Mouse (Mus musculus): ENCODE data around the gene Aurkb. TPM values are rescaled to one million over a fixed set of nuclear protein-coding genes. Genes with fewer than 3 reads are reported as not detected.
A peak's percentile ranks its signal among the peaks of the same experiment; 100 is the strongest.

The Aurkb gene
- total RNA-seq, 1 experiment = 71.7 TPM

GRCm38 (mm10) chr11:69087597-69087996, 42.1 kb downstream of the Aurkb start:
- no peak overlapping the region for H3K4me3 ChIP-seq (ENCODE audit: insufficient read depth in 1 of 2, low read depth in 1 of 2, low read length in 2 of 2, poor library complexity in 1 of 2, severe bottlenecking in 1 of 2)
- DNase-seq (ENCODE audit: low read depth, low spot score) = no peak
- H3K36me3 ChIP-seq (ENCODE audit: control insufficient read depth, insufficient read depth, low read length, poor library complexity, severe bottlenecking) = peaks cover 5% of the 10 kb centered on the region; the same call in 1 of the 2 replicates
- TF ChIP-seq ZC3H11A (IDR thresholded peaks at IDR 0.05; ENCODE audit: borderline replicate concordance, low read depth, low read length) (no peak), CHD2 (IDR thresholded peaks at IDR 0.05; ENCODE audit: low read depth, low read length) (no peak), HCFC1 (IDR thresholded peaks at IDR 0.05; ENCODE audit: borderline replicate concordance, insufficient read depth, low read length) (no peak), MAFK (IDR thresholded peaks at IDR 0.05; ENCODE audit: insufficient read depth, low read depth, low read length) (no peak), ZNF384 (IDR thresholded peaks at IDR 0.05; ENCODE audit: low read depth, low read length) (no peak)
- in situ Hi-C loops (cut with MboI; ENCODE audit: low sequenced_read_pairs in 2 of 2, unreplicated experiment in 2 of 2) = no loop called here
- peak overlapping the region; percentile 89; the same call in 1 of the 2 replicates for H3K9ac ChIP-seq (ENCODE audit: insufficient read depth, low read depth, low read length, poor library complexity, severe bottlenecking)
- no peak overlapping the region for H3K27ac ChIP-seq (ENCODE audit: insufficient read depth, low read depth, low read length, poor library complexity, severe bottlenecking)
- peaks cover 0 to 23% of the 10 kb centered on the region in 2 experiments; a peak in 1 of 4 replicates for H3K4me1 ChIP-seq (ENCODE audit: control insufficient read depth in 2 of 2, insufficient read depth in 2 of 2, low read length in 2 of 2, poor library complexity in 1 of 2)
- H3K9me3 ChIP-seq (ENCODE audit: control insufficient read depth, insufficient read depth, low read depth, low read length) = no peaks in the 10 kb centered on the region

- Histone ChIP-seq H3K4me3 (ENCODE audit: insufficient read depth in 1 of 2, low read depth in 1 of 2, low read length in 2 of 2, poor library complexity in 1 of 2, severe bottlenecking in 1 of 2) (peak within 1 kb of the TSS; percentile 83 to 99), H3K36me3 (ENCODE audit: control insufficient read depth, insufficient read depth, low read length, poor library complexity, severe bottlenecking) (peaks cover 7% of the 10 kb centered on the region; the same call in 1 of the 2 replicates), H3K9me3 (ENCODE audit: control insufficient read depth, insufficient read depth, low read depth, low read length) (no peaks in the 10 kb centered on the region), H3K27ac (ENCODE audit: insufficient read depth, low read depth, low read length, poor library complexity, severe bottlenecking) (peak within 1 kb of the TSS; percentile 5; the same call in 1 of the 2 replicates), H3K4me1 (ENCODE audit: control insufficient read depth in 2 of 2, insufficient read depth in 2 of 2, low read length in 2 of 2, poor library complexity in 1 of 2) (peaks cover 0 to 26% of the 10 kb centered on the region in 2 experiments; a peak in 1 of 4 replicates), H3K9ac (ENCODE audit: insufficient read depth, low read depth, low read length, poor library complexity, severe bottlenecking) (peak within 1 kb of the TSS; percentile 89)
- in situ Hi-C loops (cut with MboI; ENCODE audit: low sequenced_read_pairs in 2 of 2, unreplicated experiment in 2 of 2) = no loop called here
- TF ChIP-seq HCFC1 (IDR thresholded peaks at IDR 0.05; ENCODE audit: borderline replicate concordance, insufficient read depth, low read length) (0 out of 2 replicates have a peak, but pooled peaks have one; percentile 23), MAFK (IDR thresholded peaks at IDR 0.05; ENCODE audit: insufficient read depth, low read depth, low read length) (no peak)
- peak; percentile 66 for DNase-seq (ENCODE audit: low read depth, low spot score)
Measured at GRCm38 (mm10) chr11:69088103-69088855, 42.8 kb downstream of the Aurkb start, which contains the start of gene Vamp2. Gene Vamp2, plus strand, starts transcription at chr11:69088490.

GRCm38 (mm10) chr11:69088856-69089615, 43.6 kb downstream of the Aurkb start:
- H3K27ac ChIP-seq (ENCODE audit: insufficient read depth, low read depth, low read length, poor library complexity, severe bottlenecking) = peak overlapping the region; percentile 5; the same call in 1 of the 2 replicates
- no peaks in the 10 kb centered on the region for H3K9me3 ChIP-seq (ENCODE audit: control insufficient read depth, insufficient read depth, low read depth, low read length)
- DNase-seq (ENCODE audit: low read depth, low spot score) = no peak
- H3K9ac ChIP-seq (ENCODE audit: insufficient read depth, low read depth, low read length, poor library complexity, severe bottlenecking) = peak overlapping the region; percentile 89
- H3K4me3 ChIP-seq (ENCODE audit: insufficient read depth in 1 of 2, low read depth in 1 of 2, low read length in 2 of 2, poor library complexity in 1 of 2, severe bottlenecking in 1 of 2) = peak overlapping the region; percentile 83 to 99
- peaks cover 7% of the 10 kb centered on the region; the same call in 1 of the 2 replicates for H3K36me3 ChIP-seq (ENCODE audit: control insufficient read depth, insufficient read depth, low read length, poor library complexity, severe bottlenecking)
- no peak for TF ChIP-seq HCFC1 (IDR thresholded peaks at IDR 0.05; ENCODE audit: borderline replicate concordance, insufficient read depth, low read length)
- no peak for TF ChIP-seq CHD2 (IDR thresholded peaks at IDR 0.05; ENCODE audit: low read depth, low read length)
- no peak for TF ChIP-seq MAFK (IDR thresholded peaks at IDR 0.05; ENCODE audit: insufficient read depth, low read depth, low read length)
- no peak for TF ChIP-seq ZC3H11A (IDR thresholded peaks at IDR 0.05; ENCODE audit: borderline replicate concordance, low read depth, low read length)
- no peak for TF ChIP-seq ZNF384 (IDR thresholded peaks at IDR 0.05; ENCODE audit: low read depth, low read length)
- in situ Hi-C loops (cut with MboI; ENCODE audit: low sequenced_read_pairs in 2 of 2, unreplicated experiment in 2 of 2) = no loop called here
- H3K4me1 ChIP-seq (ENCODE audit: control insufficient read depth in 2 of 2, insufficient read depth in 2 of 2, low read length in 2 of 2, poor library complexity in 1 of 2) = peaks cover 0 to 26% of the 10 kb centered on the region in 2 experiments; a peak in 1 of 4 replicates

GRCm38 (mm10) chr11:69089616-69090290, 44.3 kb downstream of the Aurkb start:
- H3K4me1 ChIP-seq (ENCODE audit: control insufficient read depth in 2 of 2, insufficient read depth in 2 of 2, low read length in 2 of 2, poor library complexity in 1 of 2) = peaks cover 0 to 26% of the 10 kb centered on the region in 2 experiments; a peak in 3 of 4 replicates
- no peak overlapping the region for H3K27ac ChIP-seq (ENCODE audit: insufficient read depth, low read depth, low read length, poor library complexity, severe bottlenecking)

More at GRCm38 (mm10) chr11:69089616-69090290, 44.3 kb downstream of the Aurkb start:
- TF ChIP-seq ZNF384 (IDR thresholded peaks at IDR 0.05; ENCODE audit: low read depth, low read length) (no peak), ZC3H11A (IDR thresholded peaks at IDR 0.05; ENCODE audit: borderline replicate concordance, low read depth, low read length) (no peak), CHD2 (IDR thresholded peaks at IDR 0.05; ENCODE audit: low read depth, low read length) (no peak), HCFC1 (IDR thresholded peaks at IDR 0.05; ENCODE audit: borderline replicate concordance, insufficient read depth, low read length) (no peak), MAFK (IDR thresholded peaks at IDR 0.05; ENCODE audit: insufficient read depth, low read depth, low read length) (no peak)
- in situ Hi-C loops (cut with MboI; ENCODE audit: low sequenced_read_pairs in 2 of 2, unreplicated experiment in 2 of 2) = no loop called here
- no peak for DNase-seq (ENCODE audit: low read depth, low spot score)
- peak overlapping the region; percentile 89 for H3K9ac ChIP-seq (ENCODE audit: insufficient read depth, low read depth, low read length, poor library complexity, severe bottlenecking)
- H3K4me3 ChIP-seq (ENCODE audit: insufficient read depth in 1 of 2, low read depth in 1 of 2, low read length in 2 of 2, poor library complexity in 1 of 2, severe bottlenecking in 1 of 2) = peak overlapping the region; percentile 83 to 99
- no peaks in the 10 kb centered on the region for H3K9me3 ChIP-seq (ENCODE audit: control insufficient read depth, insufficient read depth, low read depth, low read length)
- peaks cover 7% of the 10 kb centered on the region; the same call in 1 of the 2 replicates for H3K36me3 ChIP-seq (ENCODE audit: control insufficient read depth, insufficient read depth, low read length, poor library complexity, severe bottlenecking)
